Mouse (Mus musculus): ENCODE results near the gene Atp6v1c2.

GRCm38 (mm10) chr12:17255602-17256001, 73.6 kb downstream of the Atp6v1c2 start:
- TF ChIP-seq CTCF (IDR thresholded peaks at IDR 0.05; ENCODE audit: low read depth) (peak; percentile 38), EP300 (optimal IDR thresholded peaks at IDR 0.05) (no peak)

Measured in stomach, postnatal 0 days (tissue).